Mouse (Mus musculus) cerebellum, adult 11 months (tissue): Measurements from ENCODE around the gene Kcnn3.

Source experiments
- DNase-seq: peaks from one replicate; pipeline ENCODE4 v3.0.0; 2022

Kcnn3 gene

DNA sequence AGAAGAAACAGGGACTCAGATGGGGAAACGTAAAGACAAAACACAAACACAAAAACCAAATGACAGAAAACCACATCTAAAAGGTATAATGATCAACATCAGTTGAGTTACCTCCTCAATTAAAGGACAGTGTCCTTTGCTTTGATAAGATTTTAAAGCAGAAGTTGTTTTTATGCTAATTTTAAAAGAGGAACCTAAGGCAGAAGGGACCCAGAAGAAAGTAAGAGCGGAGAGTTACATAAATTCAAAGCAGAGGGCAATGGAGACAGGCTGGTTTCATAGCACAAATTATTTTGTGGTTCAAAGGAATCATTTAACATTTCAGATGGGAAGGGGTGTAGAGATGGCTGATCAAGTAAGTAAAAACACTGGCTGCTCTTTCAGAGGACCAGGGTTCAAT lies 97.4 kb downstream of the Kcnn3 start:
- no peak for DNase-seq

DNA sequence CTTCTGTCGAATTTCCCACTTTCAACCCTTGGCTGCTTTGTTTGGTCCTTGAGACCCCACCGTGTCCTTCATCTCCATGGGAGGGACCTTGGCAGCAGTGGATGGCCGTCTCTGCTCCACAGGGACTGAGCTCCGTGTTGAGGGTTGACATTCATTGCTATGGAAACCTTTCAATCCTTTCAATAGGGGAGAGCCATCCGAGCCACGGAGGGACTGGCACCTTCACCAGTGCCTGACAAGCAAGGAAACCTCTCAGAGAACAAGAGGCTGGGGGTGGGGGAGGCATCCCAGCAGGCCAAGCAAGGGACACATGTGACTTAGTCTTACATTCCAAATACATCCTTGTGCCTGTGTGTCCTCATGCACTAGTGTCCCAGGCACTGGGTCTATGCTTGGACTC lies 102.9 kb downstream of the Kcnn3 start:
- DNase-seq: no peak

DNA sequence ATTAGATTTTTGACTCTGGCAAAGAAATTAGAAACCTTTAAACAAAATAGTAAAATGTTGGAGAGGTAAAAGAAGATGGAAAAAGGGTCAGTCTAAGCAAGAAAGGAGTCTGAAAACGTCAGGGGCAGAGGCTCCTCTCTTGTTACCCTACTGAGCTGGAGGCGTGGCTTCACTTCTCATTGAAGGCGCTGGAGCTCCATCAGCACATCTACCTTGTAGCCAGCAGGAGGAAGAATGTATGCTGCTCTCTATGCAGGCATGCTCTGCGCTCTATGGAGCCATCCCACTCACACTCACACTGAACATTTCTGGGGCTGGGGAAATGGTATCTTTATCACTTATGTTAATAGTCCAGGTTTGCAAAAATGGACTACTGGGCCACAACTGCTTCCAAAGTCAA lies 103.6 kb downstream of the Kcnn3 start:
- no peak for DNase-seq

DNA sequence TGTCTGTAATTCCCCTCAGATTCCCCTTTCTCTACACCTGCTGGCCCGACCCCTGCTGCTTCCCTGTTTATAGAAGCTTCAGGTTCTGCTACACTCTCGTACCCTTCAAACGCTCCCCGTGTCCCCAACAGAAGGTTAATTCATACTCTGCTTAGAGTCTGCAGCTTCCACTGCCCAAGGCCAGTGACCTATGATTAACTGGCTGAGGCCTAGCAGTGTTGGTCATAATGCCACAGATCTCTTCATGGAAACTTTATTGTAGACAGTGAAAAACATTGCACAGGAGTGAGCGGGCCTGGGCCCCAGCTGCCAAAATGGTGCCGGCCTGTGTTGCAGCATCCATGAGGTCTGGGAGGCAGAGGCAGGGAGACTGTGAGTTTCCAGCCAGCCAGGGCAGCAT lies 104.0 kb downstream of the Kcnn3 start:
- DNase-seq: no peak

DNA sequence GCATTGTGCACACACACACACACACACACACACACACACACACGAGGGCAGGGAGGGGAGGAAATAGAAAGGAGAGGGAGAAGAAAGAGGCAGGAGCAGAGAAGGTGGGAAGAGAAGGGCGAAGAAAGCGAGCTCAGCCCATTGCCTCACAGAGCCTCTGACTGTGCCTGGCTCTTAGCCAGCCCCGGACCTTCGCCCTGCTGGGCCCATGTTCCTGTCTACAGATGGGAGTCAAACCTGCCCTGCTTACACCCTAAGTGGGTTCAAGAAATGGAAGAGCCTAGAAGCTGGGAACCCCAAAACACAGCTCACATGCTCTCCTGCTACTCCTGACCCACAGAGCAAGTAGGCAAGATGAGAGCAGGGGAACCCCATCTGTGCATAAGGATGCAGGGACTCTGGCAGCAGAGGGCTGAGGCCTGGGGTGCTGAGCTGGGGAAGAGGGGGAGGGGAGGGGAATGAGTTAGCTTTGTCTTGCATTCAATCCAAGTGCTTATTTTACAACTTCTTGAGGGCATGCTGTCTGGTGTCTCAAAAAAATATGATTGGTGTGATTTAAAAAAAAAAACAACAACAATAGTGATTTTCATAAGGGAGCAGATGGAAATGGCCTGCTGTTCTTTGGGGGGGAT lies 105.0 kb downstream of the Kcnn3 start:
- DNase-seq: no peak

DNA sequence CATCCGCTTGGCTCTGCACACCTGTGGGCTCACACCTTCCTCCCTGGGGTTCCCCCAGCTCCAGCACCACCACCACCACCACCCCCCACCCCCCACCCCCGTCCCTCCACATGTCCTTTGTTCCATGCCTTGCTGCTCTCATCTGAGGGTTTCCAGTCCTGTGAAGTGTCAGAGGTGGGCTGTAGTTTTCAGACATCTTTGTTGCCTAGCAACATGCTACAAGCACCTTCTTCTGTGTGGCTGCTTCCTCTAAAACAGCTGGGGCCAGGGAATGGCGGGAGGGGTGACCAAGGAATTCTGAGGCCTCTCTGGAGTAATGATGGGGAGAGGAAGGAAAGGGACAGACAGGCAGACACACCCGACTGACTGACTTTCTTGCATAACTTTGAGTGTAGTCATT lies 106.6 kb downstream of the Kcnn3 start:
- DNase-seq: no peak

DNA sequence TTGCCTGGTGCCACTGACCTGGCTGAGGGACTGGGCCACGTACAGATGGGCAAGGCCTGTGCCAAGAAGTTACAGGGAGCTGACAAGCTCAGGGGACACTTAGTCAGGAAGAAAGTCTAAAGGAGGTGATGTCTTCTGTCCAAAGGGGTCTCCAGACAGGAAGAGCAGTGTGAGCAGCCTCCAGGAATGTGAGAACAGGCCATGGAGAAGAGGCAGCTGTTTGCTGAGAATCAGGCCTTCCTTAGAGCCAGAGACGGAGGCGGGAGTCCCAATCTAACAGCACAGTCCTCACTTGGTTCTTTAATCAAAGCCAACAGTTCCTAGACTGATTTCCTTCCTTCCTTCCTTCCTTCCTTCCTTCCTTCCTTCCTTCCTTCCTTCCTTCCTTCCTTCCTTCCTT lies 109.8 kb downstream of the Kcnn3 start:
- DNase-seq: no peak

DNA sequence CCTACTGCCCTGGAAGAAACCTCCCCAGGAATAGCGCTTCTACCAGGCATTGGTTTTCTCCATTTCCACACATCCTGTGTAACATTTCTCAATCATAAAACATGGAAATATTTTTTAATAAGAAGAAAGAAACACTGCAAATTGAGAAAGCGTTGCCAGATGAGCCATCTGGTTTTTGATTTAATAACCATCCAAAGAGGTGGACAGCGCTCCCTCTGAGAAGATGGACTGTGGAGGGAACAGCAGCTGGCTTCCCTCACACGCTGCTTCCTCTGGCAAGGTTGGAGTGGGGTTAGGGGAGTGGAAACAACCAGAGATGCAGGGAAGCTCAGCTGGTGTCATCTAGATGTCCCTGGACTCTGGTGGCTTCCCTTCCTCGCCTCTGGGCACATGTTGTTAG lies 111.8 kb downstream of the Kcnn3 start:
- DNase-seq: no peak

DNA sequence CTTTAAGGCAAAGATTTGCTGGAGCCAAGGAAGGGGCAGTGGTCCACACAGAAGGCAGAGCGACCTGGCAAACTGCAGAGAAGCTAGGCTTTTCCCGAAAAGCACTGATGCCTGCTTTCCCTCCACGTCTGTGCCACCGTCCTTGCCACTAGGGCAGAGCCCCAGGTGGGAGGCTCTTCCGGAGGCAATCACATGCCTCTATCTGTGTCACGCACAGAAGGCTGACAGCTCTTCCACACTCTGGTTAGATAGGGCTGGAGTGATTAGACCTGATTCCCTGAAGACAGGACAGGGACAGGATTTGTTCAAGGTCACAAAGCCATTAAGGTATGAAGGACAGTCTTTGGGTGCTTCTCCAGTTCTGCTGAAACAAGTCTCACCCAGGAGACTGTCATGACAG lies 113.6 kb downstream of the Kcnn3 start:
- no peak for DNase-seq

DNA sequence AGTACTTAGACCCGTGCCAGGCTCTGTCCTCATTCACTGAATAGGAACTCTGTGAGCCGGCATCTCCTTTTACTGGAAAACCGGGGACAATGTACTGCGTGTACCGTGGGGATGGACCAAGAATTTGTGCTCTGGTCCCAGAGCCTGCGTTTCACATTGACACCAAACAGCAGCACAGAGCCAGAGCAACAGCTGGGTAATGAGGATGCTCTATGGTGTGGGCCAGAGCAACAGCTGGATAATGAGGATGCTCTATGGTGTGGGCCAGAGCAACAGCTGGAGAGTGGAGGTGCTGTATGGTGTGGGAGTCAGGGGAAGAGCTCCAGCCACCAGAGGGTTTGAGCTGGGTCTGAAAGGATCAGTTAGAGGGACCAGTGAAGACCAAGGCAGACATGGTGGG lies 114.0 kb downstream of the Kcnn3 start:
- DNase-seq: no peak

DNA sequence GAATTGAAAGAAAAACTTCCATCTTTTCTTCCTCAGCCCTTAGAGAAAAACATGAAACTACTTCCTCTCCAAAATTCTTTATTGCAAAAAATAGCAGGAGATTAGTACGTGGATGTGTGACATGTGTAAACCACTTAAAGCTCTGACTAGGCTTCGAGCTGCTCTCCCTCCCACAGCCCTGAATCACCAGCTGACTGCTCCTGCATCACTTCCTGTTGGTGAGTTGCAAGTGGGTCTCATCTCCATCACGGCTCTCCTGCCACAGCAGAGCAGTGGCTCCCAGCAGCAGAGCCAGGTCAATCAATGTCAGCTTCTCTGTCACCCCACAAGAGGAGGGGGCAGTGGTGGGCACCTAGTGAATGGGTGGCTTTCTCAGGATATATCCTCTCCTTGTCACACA lies 120.8 kb downstream of the Kcnn3 start:
- DNase-seq: no peak

DNA sequence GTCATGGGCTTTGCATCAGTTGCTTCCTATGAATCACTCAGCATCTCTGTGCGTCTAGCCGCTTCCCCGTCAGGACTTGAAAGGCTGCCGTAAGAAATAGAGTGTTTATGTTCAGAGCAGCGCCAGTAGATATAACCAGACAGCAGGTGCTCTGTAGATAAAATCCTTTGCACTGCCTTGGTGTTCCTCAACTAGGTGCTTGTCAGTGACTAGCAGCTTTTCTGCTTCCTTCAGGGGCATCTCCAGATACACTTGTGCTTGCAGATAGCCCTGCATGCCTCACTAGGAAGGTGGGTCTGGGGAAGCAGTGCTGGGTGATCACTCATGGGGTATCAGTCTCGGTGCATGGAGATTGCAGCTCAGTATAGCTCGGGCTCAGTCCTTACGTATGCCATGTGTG lies 123.4 kb downstream of the Kcnn3 start:
- DNase-seq: no peak

DNA sequence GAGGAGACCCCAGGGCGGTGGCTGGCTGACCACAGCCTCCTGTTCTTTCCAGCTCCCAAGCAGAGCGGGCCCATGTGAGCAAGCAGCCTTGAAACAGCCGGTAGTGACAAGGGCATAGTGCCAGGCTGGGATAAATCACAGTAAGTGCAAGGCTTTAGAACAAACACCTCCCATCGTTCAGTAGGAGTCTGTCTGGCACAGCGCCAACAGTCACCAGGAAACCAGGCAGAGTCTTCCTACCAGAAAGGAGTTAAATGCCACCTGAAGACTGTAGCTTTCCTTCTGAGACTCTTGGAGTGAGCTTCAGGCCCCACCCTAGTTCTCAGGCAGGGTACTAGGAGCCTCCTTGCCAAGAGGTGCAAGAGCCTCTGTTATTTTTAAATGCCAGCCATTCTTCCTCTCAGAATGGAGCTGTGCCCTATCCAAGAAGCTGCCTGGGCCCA lies 126.9 kb downstream of the Kcnn3 start:
- DNase-seq: peak; percentile 20

DNA sequence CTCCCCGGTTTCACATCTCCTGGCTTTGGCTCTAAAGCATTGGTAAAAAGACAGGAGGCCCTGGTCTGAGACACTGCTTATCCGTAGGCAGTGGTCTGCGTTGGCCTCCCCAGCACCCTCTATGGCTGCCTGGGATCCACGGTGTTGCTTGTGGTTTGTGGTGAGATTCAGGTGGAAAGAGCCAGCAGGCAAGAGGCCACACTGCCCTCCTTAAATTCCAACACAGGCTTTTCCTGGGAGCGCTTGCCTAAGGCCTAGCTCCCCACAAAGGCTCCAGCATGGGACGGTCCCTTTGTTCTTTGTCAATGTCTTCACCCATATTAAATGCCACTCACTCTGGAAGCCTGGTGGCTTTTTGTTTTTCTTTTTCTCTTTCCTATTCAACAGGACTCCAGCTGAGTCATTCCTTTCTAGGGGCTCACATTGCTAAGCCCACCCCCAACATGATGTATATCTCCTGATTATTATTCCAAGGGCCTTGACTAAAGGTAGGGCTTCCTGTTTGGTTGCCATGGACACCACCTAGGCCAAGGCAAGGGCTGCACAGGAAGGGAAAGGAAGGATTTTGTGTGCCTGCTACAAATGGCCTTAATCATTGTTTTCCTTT lies 127.4 kb downstream of the Kcnn3 start:
- DNase-seq: no peak

DNA sequence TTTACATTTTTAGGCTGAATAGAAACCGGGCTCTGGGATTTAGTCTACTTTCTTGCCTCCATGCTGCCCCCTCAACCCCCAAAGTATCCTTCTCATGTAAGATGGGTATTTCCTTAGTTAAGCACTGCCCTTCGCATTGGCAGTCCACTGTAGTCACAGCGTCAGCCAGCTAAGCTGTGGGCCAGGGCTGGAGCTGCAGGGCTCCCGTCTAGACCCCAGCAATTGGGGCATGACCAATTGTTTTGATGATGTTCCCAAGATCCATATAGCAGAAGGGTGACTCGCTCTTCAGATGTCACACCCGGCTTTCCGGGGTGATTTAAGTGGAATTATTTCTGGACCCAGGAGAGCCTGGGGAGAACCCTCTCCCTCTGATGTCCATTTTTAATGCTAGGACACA lies 129.9 kb downstream of the Kcnn3 start:
- no peak for DNase-seq

DNA sequence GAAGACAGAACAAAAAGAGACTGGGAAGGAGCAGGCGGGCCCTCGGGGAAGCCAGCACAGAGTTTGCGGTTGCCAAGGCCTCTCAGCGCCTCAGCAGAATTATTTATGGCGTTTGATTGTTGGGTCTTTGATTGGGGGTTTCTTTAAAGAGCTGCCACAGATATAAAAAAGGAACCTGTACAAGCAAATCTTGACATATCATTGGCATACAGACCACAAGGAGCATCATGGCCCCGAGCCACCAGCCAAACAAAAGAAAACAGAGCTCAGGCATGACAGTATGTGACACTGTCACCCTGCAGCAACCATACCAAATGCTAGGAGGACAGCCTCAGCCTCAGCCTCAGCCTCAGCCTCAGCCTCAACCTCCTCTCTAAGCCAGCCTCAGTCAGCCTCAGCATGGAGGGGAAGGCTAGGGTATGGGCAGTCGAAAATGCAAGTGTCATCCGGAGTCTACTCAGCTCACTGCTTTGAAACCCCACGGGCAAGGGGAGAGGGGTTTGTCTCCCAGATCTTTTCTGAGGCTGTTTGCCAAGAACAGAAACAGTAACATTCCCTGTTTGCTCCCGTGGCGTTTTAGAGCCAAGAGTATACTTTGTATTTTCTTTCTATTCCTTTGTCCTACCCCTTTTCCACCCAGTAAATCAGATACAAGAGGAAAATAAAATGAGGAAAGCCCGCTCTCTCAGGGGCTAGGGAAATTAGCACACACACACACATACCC lies 133.4 kb downstream of the Kcnn3 start:
- DNase-seq: no peak

DNA sequence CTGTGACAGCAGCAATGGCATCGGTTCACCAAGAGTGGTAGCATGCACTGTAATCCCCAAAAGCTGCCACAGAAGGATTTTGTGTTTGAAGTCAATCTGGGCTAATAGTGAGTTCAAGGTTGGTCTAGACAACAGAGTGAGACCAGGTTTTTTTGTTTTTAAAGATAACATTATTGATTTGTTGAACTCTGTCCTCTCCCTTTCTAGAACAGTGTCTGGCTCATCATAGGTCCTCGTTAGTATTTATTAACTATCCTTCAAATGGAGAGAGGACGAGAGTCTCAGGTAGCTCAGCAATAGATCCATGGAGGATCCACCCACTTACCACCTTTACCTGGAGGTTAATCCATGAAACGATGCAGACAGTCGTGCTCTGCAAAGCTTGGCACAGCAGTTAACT lies 137.1 kb downstream of the Kcnn3 start:
- DNase-seq: no peak

DNA sequence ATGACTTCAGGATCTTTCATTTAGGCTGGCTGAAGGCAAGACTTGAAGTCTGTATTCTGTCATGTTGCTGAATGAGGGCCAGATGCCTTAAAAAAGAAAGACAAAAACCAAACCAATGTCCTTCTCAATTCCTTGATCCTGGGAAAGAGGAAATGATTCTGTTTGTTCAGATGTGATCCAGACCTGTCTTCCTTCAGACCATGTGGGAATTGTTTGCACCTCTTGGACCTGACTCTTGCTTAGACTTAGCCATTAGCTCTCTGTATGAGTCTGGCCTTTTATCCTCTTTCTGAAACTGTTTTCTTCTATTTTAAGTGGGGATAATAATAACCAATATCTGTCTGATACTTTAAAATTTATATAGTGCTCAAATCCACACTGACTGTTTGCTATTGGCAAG lies 138.5 kb downstream of the Kcnn3 start:
- no peak for DNase-seq

DNA sequence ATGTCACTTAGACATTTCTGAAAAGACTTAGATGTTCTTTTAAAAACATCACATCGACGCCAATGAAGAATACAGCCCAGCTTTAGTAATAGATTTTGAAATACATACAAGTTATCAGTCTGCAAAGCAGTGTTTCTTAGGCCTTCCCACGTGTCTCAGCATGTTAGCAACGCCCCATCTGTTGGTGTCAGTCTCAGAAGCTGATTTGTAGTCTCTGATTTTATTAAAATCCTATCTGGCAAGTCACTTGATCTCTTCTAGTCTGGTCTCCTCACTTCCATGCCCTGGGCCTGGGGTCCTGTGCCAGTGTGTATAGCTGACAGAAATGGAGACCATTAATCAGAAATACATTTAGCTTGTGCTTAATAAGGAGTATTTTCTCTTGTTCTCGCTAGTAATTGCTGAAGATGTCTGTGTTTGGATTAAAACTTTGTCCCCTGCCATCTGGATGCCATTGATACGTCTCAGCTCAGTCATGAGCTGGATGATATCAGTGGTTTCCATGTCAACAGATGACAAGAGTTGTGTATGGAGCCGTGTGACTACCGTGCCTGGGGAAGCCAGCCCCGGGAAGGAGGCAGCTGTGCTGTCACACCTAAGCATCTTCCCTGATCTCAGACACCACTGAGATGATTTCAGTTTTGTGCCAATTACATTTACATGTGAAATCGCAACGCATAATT lies 140.1 kb downstream of the Kcnn3 start:
- no peak for DNase-seq

DNA sequence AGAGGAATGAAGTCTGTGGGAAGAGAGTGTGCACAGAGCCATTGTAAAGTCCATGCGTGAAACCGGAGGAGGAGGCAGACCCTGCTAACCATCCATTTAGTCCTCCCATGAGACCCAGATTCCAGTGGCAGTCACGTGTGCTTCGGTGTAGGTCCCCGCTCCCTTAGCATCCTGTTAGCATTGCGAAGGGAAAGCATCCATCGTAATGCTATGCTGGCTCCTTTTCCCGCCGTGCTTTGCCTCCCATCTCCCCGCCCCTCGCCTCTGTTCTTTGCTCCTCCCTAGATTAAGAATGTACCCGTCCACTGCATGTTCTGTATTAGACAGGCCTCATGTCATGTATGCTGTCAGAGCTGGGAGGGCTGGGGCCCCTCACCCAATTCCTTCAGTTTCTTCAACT lies 144.8 kb downstream of the Kcnn3 start:
- no peak for DNase-seq

DNA sequence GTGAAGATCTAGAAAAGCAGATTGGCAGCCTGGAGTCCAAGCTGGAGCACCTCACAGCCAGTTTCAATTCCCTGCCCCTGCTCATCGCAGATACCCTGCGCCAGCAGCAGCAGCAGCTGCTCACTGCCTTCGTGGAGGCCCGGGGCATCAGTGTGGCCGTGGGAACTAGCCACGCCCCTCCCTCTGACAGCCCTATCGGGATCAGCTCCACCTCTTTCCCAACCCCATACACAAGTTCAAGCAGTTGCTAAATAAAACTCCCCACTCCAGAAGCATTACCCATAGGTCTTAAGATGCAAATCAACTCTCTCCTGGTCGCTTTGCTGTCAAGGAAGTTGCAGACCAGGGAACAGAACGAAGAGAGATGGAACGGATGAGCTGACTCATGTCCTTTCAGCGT lies 147.2 kb downstream of the Kcnn3 start:
- DNase-seq: no peak

DNA sequence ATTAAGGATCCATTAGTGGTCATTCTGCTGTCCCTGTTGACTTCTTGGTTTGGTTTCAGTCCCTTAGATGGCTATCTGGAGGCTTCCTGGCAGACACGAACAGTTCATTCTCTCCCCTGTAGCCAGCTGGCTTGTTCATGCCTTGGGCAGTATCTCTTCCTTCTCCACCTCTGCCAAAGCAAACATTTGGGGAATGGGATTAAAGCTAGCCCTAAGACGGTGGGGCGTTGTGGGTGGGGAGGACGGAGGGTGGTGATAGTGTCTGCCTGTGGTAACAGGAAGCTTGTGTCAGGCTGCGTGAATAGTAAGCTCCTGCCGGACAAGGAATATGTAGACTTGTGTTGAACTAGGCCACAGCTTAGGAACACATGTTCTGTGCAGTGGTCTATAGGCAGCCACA lies 151.4 kb downstream of the Kcnn3 start:
- no peak for DNase-seq

DNA sequence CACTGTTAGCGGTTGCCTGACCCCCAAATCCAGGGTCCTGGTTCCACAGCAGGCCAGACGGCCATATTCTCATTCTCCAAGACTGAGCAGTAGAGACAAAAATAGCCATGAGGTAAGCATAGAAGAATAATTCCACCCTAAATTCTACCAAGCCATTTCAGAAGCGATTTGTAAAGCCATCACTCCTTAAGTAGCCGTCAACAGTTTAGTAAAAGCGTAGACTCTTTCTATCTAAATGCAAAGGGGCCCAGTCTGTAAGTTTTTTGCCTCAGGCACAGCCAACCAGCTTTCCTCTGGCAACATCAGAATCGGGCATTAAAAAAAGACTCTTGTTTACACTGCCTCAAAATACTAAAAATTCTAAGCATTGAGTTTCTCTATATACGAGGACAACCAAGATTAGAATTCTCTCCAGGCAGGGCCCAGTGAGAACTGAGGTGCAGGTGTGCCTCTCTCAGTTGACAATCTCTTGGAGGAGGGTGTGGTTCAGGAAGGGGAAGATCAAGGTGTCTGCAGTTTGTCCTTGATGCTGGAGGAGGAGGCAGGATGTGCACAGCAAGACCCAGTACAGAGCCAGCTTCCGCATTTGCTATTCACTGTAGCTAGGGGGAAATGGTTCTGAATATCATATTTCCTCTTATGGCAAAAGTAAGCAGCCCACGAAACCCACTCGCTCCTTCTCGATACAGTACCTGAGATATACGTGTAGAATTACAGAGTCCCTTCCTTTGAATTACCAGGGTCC lies 152.8 kb downstream of the Kcnn3 start:
- DNase-seq: no peak
